Mouse (Mus musculus): ENCODE measurements around the gene Kank3.

GRCm38 (mm10) chr17:33822436-33822959, 12.2 kb downstream of the Kank3 start:
- TF ChIP-seq CTCF (IDR thresholded peaks at IDR 0.05; ENCODE audit: insufficient read depth, low read length) (no peak), POLR2A (IDR thresholded peaks at IDR 0.05; ENCODE audit: borderline replicate concordance, extremely low read depth, low read depth, low read length) (no peak)
